ENCODE assay signal across 7 mouse cellular contexts in the genomic region with DNA sequence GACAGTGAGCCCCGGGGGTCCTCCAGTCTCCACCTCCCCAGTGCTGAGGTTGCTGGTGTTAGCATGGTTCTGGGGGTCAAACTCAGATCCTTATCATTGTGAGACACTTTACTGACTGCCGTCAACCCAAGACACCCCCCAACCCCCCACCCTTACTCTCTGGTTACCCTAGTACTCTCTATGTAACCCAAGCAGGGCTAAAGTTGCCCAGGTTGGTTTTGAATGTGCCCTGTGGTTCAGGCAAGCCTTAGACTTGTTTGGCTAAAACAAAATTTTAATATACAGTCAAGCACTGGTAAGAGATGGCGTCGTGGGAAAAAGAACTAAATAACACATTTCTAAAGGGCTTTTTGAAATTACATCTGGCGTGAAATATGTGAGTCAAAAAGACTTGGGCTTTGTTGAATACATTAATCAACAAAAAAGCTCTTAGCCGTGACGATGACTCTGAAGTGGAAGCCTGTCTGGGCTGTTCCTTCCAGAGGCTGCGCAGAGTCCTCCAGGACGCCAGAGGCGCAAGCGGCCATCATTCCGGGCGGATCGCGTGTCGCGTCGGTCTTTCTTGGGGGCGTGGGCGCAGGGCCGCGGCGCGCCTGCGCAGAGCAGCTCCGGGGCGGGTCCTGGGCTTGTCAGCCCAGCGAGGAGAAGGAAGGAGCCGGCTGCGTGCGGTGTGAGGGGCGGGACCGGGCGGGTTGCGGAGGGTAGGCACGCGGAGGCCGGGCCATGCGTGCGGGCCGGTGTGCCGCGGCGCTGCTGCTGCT. TPM values are rescaled to one million over a fixed set of nuclear protein-coding genes. Genes with fewer than 3 reads are reported as not detected.
A peak's percentile ranks its signal among the peaks of the same experiment; 100 is the strongest.
DNase-seq lines count a peak whose midpoint lies in the region; ATAC-seq lines count a peak whose summit lies in the region.

Nomo1 (plus strand) TSS at position 590 of the 761 bp plus-strand sequence.

- 0 out of 2 replicates have a peak within 1 kb of the TSS, but pooled peaks have one; percentile 36 for H3K27ac ChIP-seq in embryonic facial prominence, embryonic 12.5 days
- H3K27ac ChIP-seq in limb, embryonic 11.5 days (replicated peaks; ENCODE audit: low read depth, low read length) = no peak within 1 kb of the TSS
- 0 out of 2 replicates have a peak within 1 kb of the TSS, but pooled peaks have one; percentile 32 for H3K27ac ChIP-seq in midbrain, embryonic 14.5 days (replicated peaks; ENCODE audit: low read depth, low read length)

- H3K4me1 ChIP-seq in embryonic facial prominence, embryonic 12.5 days = peaks cover 16% of the 10 kb centered on the region
- H3K4me1 ChIP-seq in limb, embryonic 11.5 days (ENCODE audit: control insufficient read depth, insufficient read depth, low read length) = peaks cover 7% of the 10 kb centered on the region
- H3K4me1 ChIP-seq in midbrain, embryonic 14.5 days (ENCODE audit: control insufficient read depth, insufficient read depth, low read length) = peaks cover 9% of the 10 kb centered on the region

- ATAC-seq in embryonic facial prominence, embryonic 12.5 days (ENCODE audit: insufficient number of reproducible peaks, insufficient read depth, low FRiP score, low TSS enrichment) = peak; percentile 89
- ATAC-seq in limb, embryonic 11.5 days (ENCODE audit: insufficient number of reproducible peaks, low FRiP score, low TSS enrichment, low read depth) = peak; percentile 89
- ATAC-seq in midbrain, embryonic 14.5 days (ENCODE audit: low FRiP score, low TSS enrichment) = peak; percentile 95

- H3K9me3 ChIP-seq in embryonic facial prominence, embryonic 12.5 days = no peaks in the 10 kb centered on the region
- no peaks in the 10 kb centered on the region for H3K9me3 ChIP-seq in limb, embryonic 11.5 days (ENCODE audit: control insufficient read depth, low read length)
- no peaks in the 10 kb centered on the region for H3K9me3 ChIP-seq in midbrain, embryonic 14.5 days (ENCODE audit: control insufficient read depth, low read length)

- peak within 1 kb of the TSS; percentile 88 for H3K9ac ChIP-seq in embryonic facial prominence, embryonic 12.5 days
- peak within 1 kb of the TSS; percentile 85 for H3K9ac ChIP-seq in limb, embryonic 11.5 days (ENCODE audit: low read length)
- peak within 1 kb of the TSS; percentile 75 for H3K9ac ChIP-seq in midbrain, embryonic 14.5 days (replicated peaks; ENCODE audit: low read length)

- H3K27me3 ChIP-seq in embryonic facial prominence, embryonic 12.5 days = 0 out of 2 replicates have a peak, but pooled peaks cover 5% of the 10 kb centered on the region
- H3K27me3 ChIP-seq in limb, embryonic 11.5 days (ENCODE audit: control insufficient read depth, insufficient read depth, low read length) = no peaks in the 10 kb centered on the region
- no peaks in the 10 kb centered on the region for H3K27me3 ChIP-seq in midbrain, embryonic 14.5 days (ENCODE audit: control insufficient read depth, insufficient read depth, low read length)

- peaks cover 8% of the 10 kb centered on the region; the same call in 1 of the 2 replicates for H3K36me3 ChIP-seq in embryonic facial prominence, embryonic 12.5 days
- H3K36me3 ChIP-seq in limb, embryonic 11.5 days (ENCODE audit: control insufficient read depth, insufficient read depth, low read length) = no peaks in the 10 kb centered on the region; the same call in 1 of the 2 replicates
- H3K36me3 ChIP-seq in midbrain, embryonic 14.5 days (ENCODE audit: control insufficient read depth, insufficient read depth, low read length) = peaks cover 10% of the 10 kb centered on the region; the same call in 1 of the 2 replicates

- WGBS in embryonic facial prominence, embryonic 12.5 days = 8% methylated on average over 31 of the region's 44 CpGs
- 7% methylated on average over 40 of the region's 44 CpGs for WGBS in limb, embryonic 11.5 days
- WGBS in midbrain, embryonic 14.5 days = 4% methylated on average over 44 of the region's 44 CpGs

- peak within 1 kb of the TSS; percentile 91 for H3K4me2 ChIP-seq in embryonic facial prominence, embryonic 12.5 days (replicated peaks)
- peak within 1 kb of the TSS; percentile 85 for H3K4me2 ChIP-seq in limb, embryonic 11.5 days (ENCODE audit: low read depth, severe bottlenecking)
- H3K4me2 ChIP-seq in midbrain, embryonic 14.5 days (ENCODE audit: low read length) = peak within 1 kb of the TSS; percentile 76

- peak within 1 kb of the TSS; percentile 94 for H3K4me3 ChIP-seq in embryonic facial prominence, embryonic 12.5 days
- peak within 1 kb of the TSS; percentile 87 for H3K4me3 ChIP-seq in limb, embryonic 11.5 days (ENCODE audit: low read depth, low read length)
- H3K4me3 ChIP-seq in midbrain, embryonic 14.5 days (replicated peaks; ENCODE audit: low read depth, low read length) = peak within 1 kb of the TSS; percentile 89

- peak; percentile 96 for DNase-seq in adrenal gland, postnatal 25 days
- DNase-seq in heart, adult 11 months = peak; percentile 99
- DNase-seq in kidney, adult 18-20 months = peak; percentile 98
- peak; percentile 99 for DNase-seq in limb, embryonic 11.5 days (ENCODE audit: low spot score)
- peak; percentile 98 for DNase-seq in midbrain, embryonic 14.5 days
- DNase-seq in spleen, adult 18-20 months = peak; percentile 93 to 99

RNA-seq across cellular contexts. Expression of gene Nomo1, which starts in this region (rescaled TPM):
- total RNA-seq in adrenal gland, postnatal 25 days (2021) = 60.0 and 64.7 TPM in 2 replicates
- 28.2 and 29.5 TPM in 2 replicates for polyA plus RNA-seq in embryonic facial prominence, embryonic 12.5 days (2016; fragmentation: Nextera tagmentation; extraction: Ambion mirVana)
- polyA plus RNA-seq in limb, embryonic 11.5 days (2014; fragmentation: Nextera tagmentation; extraction: Ambion mirVana) = 11.9 and 13.2 TPM in 2 replicates
- 28.6 and 32.6 TPM in 2 replicates for polyA plus RNA-seq in midbrain, embryonic 14.5 days (2014; fragmentation: Nextera tagmentation; extraction: Ambion mirVana)
